Mouse (Mus musculus): ENCODE measurements at regions not wholly inside any gene's neighbourhood (a gene's known extent, or its start where the extent isn't known, plus 50 kb on each side); places are given as distances from the start of the nearest gene placed in this dataset.

- TF ChIP-seq CTCF (IDR thresholded peaks at IDR 0.05; ENCODE audit: low read depth, low read length) (no peak), POLR2A (IDR thresholded peaks at IDR 0.05; ENCODE audit: insufficient read depth, low read length) (no peak)
Measured at GRCm38 (mm10) chr11:20982500-20982899, 108.6 kb upstream of the Peli1 start.

All from ES-Bruce4 (cell line).